Mouse (Mus musculus) midbrain, embryonic 12.5 days (tissue): ENCODE results near the gene Gm49355. TPM values are rescaled to one million over a fixed set of nuclear protein-coding genes. Genes with fewer than 3 reads are reported as not detected.
A peak's percentile ranks its signal among the peaks of the same experiment; 100 is the strongest.
"Not testable (repeated sequence)": the region's sequence is repeated elsewhere in the genome, so short reads cannot be mapped to it uniquely, and the experiment has no call there.

Experiments
- ATAC-seq: fragments of 200-750 bp; cut with Nextera tagmentation; 2 replicates; pipeline ENCODE4 v1.8.0; 2017; ENCODE audit warnings: low read depth, moderate TSS enrichment, moderate library complexity; ENCODE audit not compliant: low FRiP score
- H3K27ac ChIP-seq: fragments of 300-500 bp; sonication (generic); replicated peaks from 2 replicates; pipeline ENCODE4 v1.5.1; 2016; ENCODE audit warnings: mild to moderate bottlenecking
- H3K27me3 ChIP-seq: fragments of 300-500 bp; sonication (generic); 2 replicates; pipeline ENCODE4 v1.6.1; 2016; ENCODE audit warnings: mild to moderate bottlenecking
- H3K36me3 ChIP-seq: fragments of 300-500 bp; sonication (generic); 2 replicates; pipeline ENCODE4 v1.6.1; 2016
- H3K4me1 ChIP-seq: fragments of 300-500 bp; sonication (generic); 2 replicates; pipeline ENCODE4 v1.6.1; 2016
- H3K4me2 ChIP-seq: fragments of 300-500 bp; sonication (generic); replicated peaks from 2 replicates; pipeline ENCODE4 v1.6.1; 2016; ENCODE audit warnings: mild to moderate bottlenecking, moderate library complexity
- H3K4me3 ChIP-seq: fragments of 300-500 bp; sonication (generic); 2 replicates; pipeline ENCODE4 v1.5.1; 2016; ENCODE audit warnings: mild to moderate bottlenecking
- H3K9ac ChIP-seq: fragments of 300-500 bp; sonication (generic); replicated peaks from 2 replicates; pipeline ENCODE4 v1.6.1; 2016; ENCODE audit warnings: mild to moderate bottlenecking, moderate library complexity
- H3K9me3 ChIP-seq: fragments of 300-500 bp; sonication (generic); 2 replicates; pipeline ENCODE4 v1.6.1; 2016; ENCODE audit warnings: mild to moderate bottlenecking
- WGBS: fragments of 180-500 bp; shearing (Covaris S2); methylation state at CpG from one replicate; pipeline ENCODE4 v1.1.7; 2016; 5-methylcytosine and 5-hydroxymethylcytosine counted together
- polyA plus RNA-seq: library from polyadenylated mRNA; unstranded; fragments of >200 nt; fragmentation: Nextera tagmentation; extraction: Ambion mirVana; gene quantifications from 2 replicates; pipeline ENCODE4 v1.2.1, GENCODE M21; 2016

Gene Gm49355
- polyA plus RNA-seq = 0.08 and 0.10 TPM in 2 replicates

DNA sequence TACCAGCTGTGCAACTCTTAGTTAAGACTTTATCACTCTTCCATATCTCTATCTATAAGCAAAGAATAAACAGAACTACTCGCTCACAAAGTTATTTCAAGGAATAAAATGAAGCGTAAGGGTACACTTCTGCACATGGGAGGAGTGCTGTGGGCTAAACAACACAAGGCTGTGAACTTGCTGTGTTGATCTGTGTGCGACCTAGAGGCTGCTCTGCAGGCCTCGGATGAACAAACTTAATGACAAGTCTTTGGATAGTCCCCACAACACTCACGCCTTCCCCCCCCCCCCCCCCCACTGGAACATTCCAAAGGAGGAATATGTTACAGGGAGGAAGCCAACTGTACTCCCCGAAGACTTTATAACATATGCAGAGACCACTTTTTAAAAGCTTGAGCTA is at the start of gene Gm49355:
TSS of gene Gm49355 (plus strand) at position 336 of the 400 bp plus-strand sequence.
- peak within 1 kb of the TSS; percentile 83 for H3K4me2 ChIP-seq
- no peaks in the 10 kb centered on the region for H3K9me3 ChIP-seq
- WGBS = 72% methylated on average over 6 of the region's 6 CpGs
- H3K27ac ChIP-seq = peak within 1 kb of the TSS; percentile 79
- H3K27me3 ChIP-seq = peaks cover 2% of the 10 kb centered on the region; the same call in 1 of the 2 replicates
- H3K36me3 ChIP-seq = no peaks in the 10 kb centered on the region
- peak within 1 kb of the TSS; percentile 85 for H3K9ac ChIP-seq
- ATAC-seq = peak; percentile 61
- H3K4me3 ChIP-seq = peak within 1 kb of the TSS; percentile 68
- H3K4me1 ChIP-seq = no peaks in the 10 kb centered on the region

DNA sequence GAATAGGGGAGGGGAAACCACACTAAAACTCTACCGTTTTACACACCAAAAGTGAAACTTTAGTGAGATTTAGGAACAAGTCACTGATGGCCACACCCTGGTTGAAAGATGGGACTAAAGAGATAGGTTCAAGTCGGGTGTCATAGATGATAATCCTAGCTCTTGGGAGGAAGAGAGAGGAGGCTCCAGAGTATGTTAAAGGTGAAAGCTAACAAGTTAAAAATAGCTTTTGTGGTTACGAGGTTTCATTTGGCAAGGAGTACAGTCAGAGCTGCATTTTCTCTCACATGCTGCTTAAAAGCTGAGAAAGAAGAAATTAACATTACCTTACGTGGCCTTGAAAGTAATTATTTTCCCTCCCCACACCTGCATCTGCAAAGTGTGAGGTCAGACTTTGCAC is 40.0 kb upstream of the Gm49355 start:
- H3K4me2 ChIP-seq = no peak overlapping the region
- peaks cover 3% of the 10 kb centered on the region; the same call in 1 of the 2 replicates for H3K36me3 ChIP-seq
- H3K9ac ChIP-seq = no peak overlapping the region
- 86% methylated on average over 4 of the region's 4 CpGs for WGBS
- H3K4me1 ChIP-seq = peaks cover 8% of the 10 kb centered on the region; the same call in 1 of the 2 replicates
- no peaks in the 10 kb centered on the region for H3K27me3 ChIP-seq
- H3K27ac ChIP-seq = no peak overlapping the region
- no peaks in the 10 kb centered on the region for H3K9me3 ChIP-seq
- no peak overlapping the region for H3K4me3 ChIP-seq
- ATAC-seq = no peak

DNA sequence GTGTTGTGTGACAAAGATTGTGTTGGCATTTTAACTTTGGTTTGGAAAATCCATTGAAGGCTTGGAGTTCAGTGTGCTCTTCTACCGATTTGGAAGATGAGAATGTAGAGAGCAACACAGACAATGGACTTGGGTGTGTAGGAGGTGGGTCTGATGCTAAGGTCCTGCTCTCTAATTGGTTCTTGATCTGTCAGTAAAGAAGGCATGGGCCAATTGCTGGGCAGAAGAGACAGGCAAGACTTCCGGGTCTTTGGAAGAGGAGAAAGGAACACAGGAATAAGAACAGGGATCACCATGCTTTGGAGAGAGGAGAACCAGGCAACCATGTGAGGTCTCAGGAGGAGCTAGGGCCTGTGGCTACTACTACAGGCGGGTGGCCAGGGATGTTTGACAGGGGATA is 7.7 kb upstream of the Gm49355 start:
- H3K9ac ChIP-seq = no peak overlapping the region
- no peak overlapping the region for H3K4me3 ChIP-seq
- H3K4me1 ChIP-seq = no peaks in the 10 kb centered on the region
- no peak overlapping the region for H3K4me2 ChIP-seq
- 74% methylated on average over 3 of the region's 3 CpGs for WGBS
- H3K36me3 ChIP-seq = no peaks in the 10 kb centered on the region
- no peaks in the 10 kb centered on the region for H3K9me3 ChIP-seq
- H3K27me3 ChIP-seq = 0 out of 2 replicates have a peak, but pooled peaks cover 2% of the 10 kb centered on the region
- H3K27ac ChIP-seq = no peak overlapping the region
- no peak for ATAC-seq

DNA sequence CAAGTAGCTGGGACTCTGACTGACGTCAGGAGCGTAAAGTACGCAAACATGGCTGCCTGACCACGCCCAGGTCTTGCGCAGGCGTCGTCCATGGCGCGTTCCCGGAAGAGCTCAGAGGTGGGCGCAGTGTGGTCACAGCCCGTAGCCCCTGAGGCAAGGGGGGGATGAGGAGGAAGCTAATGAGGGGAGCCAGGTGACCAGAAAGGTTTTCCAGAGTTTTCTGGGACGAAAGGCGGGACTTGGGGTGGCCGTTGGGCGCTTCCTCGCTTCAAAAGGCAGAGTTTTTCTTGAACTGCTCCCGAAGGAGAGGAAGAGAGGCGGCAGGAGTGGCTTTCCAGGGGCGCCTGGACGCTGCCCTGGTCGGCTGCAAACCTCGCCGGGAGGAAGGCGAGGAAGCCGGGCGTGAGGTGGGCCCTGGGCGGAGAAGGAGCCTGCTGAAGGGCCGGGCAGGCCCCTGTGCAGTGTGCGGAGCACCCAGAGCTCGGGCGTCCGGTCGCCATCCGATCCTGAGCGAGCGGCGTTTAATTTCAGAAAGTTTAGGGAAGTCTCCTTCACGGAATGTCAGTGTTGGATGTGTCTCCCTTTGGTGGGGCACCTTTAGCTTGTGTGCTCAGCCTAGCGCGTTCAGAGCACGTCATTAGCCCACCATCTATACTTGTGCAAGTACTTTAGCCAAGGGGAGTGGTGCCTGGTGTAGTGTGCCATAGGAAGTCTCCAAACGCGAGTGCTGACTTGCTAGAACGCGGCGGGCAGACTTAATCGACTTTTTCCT is 551 bp downstream of the Gm49355 start, which contains the start of gene 3830406C13Rik:
TSS of gene 3830406C13Rik (plus strand) at position 33 of the 772 bp plus-strand sequence.
- H3K9me3 ChIP-seq = no peaks in the 10 kb centered on the region
- ATAC-seq = peak; percentile 99
- H3K27ac ChIP-seq = peak within 1 kb of the TSS; percentile 79
- under 1% methylated on average over 48 of the region's 48 CpGs for WGBS
- no peaks in the 10 kb centered on the region for H3K36me3 ChIP-seq
- peak within 1 kb of the TSS; percentile 68 for H3K4me3 ChIP-seq
- H3K27me3 ChIP-seq = no peaks in the 10 kb centered on the region; the same call in 1 of the 2 replicates
- H3K4me2 ChIP-seq = peak within 1 kb of the TSS; percentile 83
- peak within 1 kb of the TSS; percentile 85 for H3K9ac ChIP-seq
- H3K4me1 ChIP-seq = no peaks in the 10 kb centered on the region

DNA sequence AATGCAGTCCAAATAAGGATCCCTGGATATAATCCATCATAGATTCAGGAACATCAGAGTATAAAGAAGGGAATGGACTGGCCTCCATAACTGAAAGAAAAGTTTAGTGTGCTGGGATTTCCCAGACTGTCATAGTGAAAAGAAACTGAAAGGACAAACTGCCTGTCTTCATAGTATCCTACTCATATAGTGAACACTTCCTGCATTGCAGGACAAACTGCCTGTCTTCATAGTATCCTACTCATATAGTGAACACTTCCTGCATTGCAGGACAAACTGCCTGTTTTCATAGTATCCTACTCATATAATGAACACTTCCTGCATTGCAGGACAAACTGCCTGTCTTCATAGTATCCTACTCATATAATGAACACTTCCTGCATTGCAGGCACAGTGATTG is 6.0 kb downstream of the Gm49355 start:
- not testable (repeated sequence) for H3K9ac ChIP-seq, H3K36me3 ChIP-seq, H3K9me3 ChIP-seq, H3K27me3 ChIP-seq, H3K4me2 ChIP-seq, H3K4me3 ChIP-seq, H3K27ac ChIP-seq, H3K4me1 ChIP-seq, ATAC-seq

- H3K4me1 ChIP-seq = peaks cover 6% of the 10 kb centered on the region
- H3K36me3 ChIP-seq = no peaks in the 10 kb centered on the region
- H3K4me2 ChIP-seq = no peak overlapping the region
- no peak overlapping the region for H3K27ac ChIP-seq
- no peak overlapping the region for H3K9ac ChIP-seq
- WGBS = 94% methylated on average over 7 of the region's 7 CpGs
- ATAC-seq = no peak
- H3K9me3 ChIP-seq = no peaks in the 10 kb centered on the region
- H3K4me3 ChIP-seq = no peak overlapping the region
- H3K27me3 ChIP-seq = no peaks in the 10 kb centered on the region
Observed at GRCm38 (mm10) chr14:12296391-12296790, 12.6 kb downstream of the Gm49355 start.

GRCm38 (mm10) chr14:12299171-12299570 is 15.4 kb downstream of the Gm49355 start:
- no peaks in the 10 kb centered on the region for H3K36me3 ChIP-seq
- H3K27me3 ChIP-seq = no peaks in the 10 kb centered on the region
- no peak overlapping the region for H3K27ac ChIP-seq
- H3K4me3 ChIP-seq = no peak overlapping the region
- H3K4me2 ChIP-seq = no peak overlapping the region
- peaks cover 6% of the 10 kb centered on the region for H3K4me1 ChIP-seq
- H3K9ac ChIP-seq = no peak overlapping the region
- no peaks in the 10 kb centered on the region for H3K9me3 ChIP-seq
- no peak for ATAC-seq

- Histone ChIP-seq H3K36me3 (no peaks in the 10 kb centered on the region), H3K4me1 (peaks cover 6% of the 10 kb centered on the region), H3K9ac (no peak overlapping the region), H3K27me3 (no peaks in the 10 kb centered on the region), H3K4me2 (no peak overlapping the region), H3K9me3 (no peaks in the 10 kb centered on the region), H3K4me3 (no peak overlapping the region), H3K27ac (no peak overlapping the region)
- peak; percentile 69; the same call in 1 of the 2 replicates for ATAC-seq
- 43% methylated on average over 6 of the region's 6 CpGs for WGBS
Observed at GRCm38 (mm10) chr14:12299654-12300053, 15.9 kb downstream of the Gm49355 start.

DNA sequence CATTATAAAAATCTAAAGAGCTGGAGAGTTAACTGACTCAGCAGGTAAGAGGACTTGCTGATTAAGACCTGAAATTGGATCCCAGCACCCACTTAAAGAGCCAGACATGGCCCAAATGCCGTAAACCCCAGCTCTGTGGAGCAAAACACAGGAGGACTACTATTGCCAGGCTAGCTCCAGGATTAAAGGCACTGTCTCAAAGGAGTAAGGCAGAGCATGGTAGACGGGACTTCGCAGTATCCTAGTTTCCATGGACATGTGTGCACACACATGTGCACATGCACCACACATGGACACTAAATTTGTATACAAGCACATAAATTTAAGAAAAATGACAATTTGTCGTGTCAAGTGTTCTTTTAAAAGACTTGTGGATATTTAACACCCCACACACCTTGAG is 16.5 kb downstream of the Gm49355 start:
- Histone ChIP-seq H3K4me3 (no peak overlapping the region), H3K27me3 (no peaks in the 10 kb centered on the region), H3K4me1 (peaks cover 6% of the 10 kb centered on the region), H3K27ac (no peak overlapping the region), H3K4me2 (no peak overlapping the region), H3K9me3 (no peaks in the 10 kb centered on the region), H3K9ac (no peak overlapping the region), H3K36me3 (no peaks in the 10 kb centered on the region)
- WGBS = 67% methylated on average over 4 of the region's 4 CpGs
- ATAC-seq = 0 out of 2 replicates have a peak, but pooled peaks have one; percentile 30

GRCm38 (mm10) chr14:12300677-12301076 is 16.9 kb downstream of the Gm49355 start:
- H3K27ac ChIP-seq = no peak overlapping the region
- peaks cover 6% of the 10 kb centered on the region for H3K4me1 ChIP-seq
- no peaks in the 10 kb centered on the region for H3K9me3 ChIP-seq
- H3K9ac ChIP-seq = no peak overlapping the region
- no peaks in the 10 kb centered on the region for H3K27me3 ChIP-seq
- no peak overlapping the region for H3K4me2 ChIP-seq
- no peaks in the 10 kb centered on the region for H3K36me3 ChIP-seq
- H3K4me3 ChIP-seq = no peak overlapping the region
- no peak for ATAC-seq
- WGBS = 69% methylated on average over 3 of the region's 3 CpGs

DNA sequence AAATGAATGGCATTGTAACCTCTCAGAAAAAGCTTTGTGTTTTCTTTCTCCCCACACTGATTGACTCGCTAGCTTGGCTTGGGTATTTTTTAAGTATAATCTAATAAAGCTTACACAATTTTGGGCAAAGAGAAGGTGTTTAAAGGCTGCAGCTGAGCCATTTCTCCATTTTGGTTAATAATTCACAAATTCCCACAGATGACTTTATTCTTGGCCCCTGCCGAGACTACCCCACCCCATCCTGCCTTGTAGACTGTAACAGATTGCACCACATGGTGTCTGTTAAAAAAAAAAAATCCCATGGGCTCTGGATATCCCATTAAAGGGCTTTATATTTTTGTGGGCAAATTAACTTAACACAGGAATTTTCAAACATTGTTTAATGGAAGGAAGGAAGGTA is 19.3 kb downstream of the Gm49355 start:
- Histone ChIP-seq H3K4me2 (no peak overlapping the region), H3K27ac (no peak overlapping the region), H3K27me3 (no peaks in the 10 kb centered on the region), H3K4me1 (peaks cover 6% of the 10 kb centered on the region), H3K9ac (no peak overlapping the region), H3K4me3 (no peak overlapping the region), H3K9me3 (no peaks in the 10 kb centered on the region), H3K36me3 (no peaks in the 10 kb centered on the region)
- 59% methylated on average over 2 of the region's 2 CpGs for WGBS
- ATAC-seq = no peak

DNA sequence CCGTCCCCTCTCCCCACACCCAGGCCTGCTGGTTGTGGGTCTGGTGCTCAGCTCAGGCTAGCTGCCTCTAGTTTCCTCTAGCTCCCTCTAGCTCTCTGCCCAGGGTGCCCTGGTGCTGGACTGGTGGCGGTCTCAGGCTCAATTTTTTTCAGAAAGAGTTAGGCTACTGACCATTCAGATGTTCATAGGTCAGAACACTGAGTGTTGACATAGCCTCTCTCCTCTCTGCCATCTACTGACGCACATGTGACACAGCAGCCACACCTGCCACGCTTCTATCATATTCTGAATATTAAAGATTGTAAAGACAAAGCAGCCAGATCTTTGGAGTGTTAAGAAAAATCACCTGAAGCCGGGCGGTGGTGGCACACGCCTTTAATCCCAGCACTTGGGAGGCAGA is 49.8 kb downstream of the Gm49355 start:
- 81% methylated on average over 7 of the region's 7 CpGs for WGBS
- Histone ChIP-seq H3K27ac (no peak overlapping the region), H3K27me3 (peaks cover 81% of the 10 kb centered on the region), H3K36me3 (no peaks in the 10 kb centered on the region), H3K9ac (no peak overlapping the region), H3K4me3 (no peak overlapping the region), H3K4me1 (peaks cover 5% of the 10 kb centered on the region), H3K9me3 (no peaks in the 10 kb centered on the region), H3K4me2 (no peak overlapping the region)
- no peak for ATAC-seq
